ENCODE assay signal across 9 mouse cellular contexts in genomic region chr12:85094706-85095105, GRCm38 (mm10). TPM values are rescaled to one million over a fixed set of nuclear protein-coding genes. Genes with fewer than 3 reads are reported as not detected.
DNase-seq lines count a peak whose midpoint lies in the region; ATAC-seq lines count a peak whose summit lies in the region.
"Had no signal": no experiment of that assay in that cellular context is flagged by ENCODE, and none has a peak within 500 bp of the region (broad histone marks: within the 10 kb centered on the region; RNA-seq: fewer than 3 reads in every experiment).

No protein-coding gene starts in this region.

- H3K36me3 ChIP-seq in neural tube, embryonic 13.5 days: peaks cover 3% of the 10 kb centered on the region; the same call in 1 of the 2 replicates
- no peaks in the 10 kb centered on the region for H3K36me3 ChIP-seq in hindbrain, embryonic 16.5 days (ENCODE audit: control insufficient read depth, insufficient read depth, low read length)

- ATAC-seq in neural tube, embryonic 13.5 days (ENCODE audit: low read depth): no peak
- peak; percentile 48 for ATAC-seq in hindbrain, embryonic 16.5 days
- ATAC-seq in erythroblast, adult 5-6 weeks (replicated peaks; ENCODE audit: low FRiP score, poor library complexity, severe bottlenecking): no peak

- H3K27ac ChIP-seq in neural tube, embryonic 13.5 days (replicated peaks): 0 out of 2 replicates have a peak overlapping the region, but pooled peaks have one; percentile 38
- H3K27ac ChIP-seq in hindbrain, embryonic 16.5 days (ENCODE audit: low read depth, low read length): no peak overlapping the region

- peaks cover 20% of the 10 kb centered on the region for H3K4me1 ChIP-seq in neural tube, embryonic 13.5 days (replicated peaks)
- no peaks in the 10 kb centered on the region; the same call in 1 of the 2 replicates for H3K4me1 ChIP-seq in hindbrain, embryonic 16.5 days (ENCODE audit: control insufficient read depth, insufficient read depth, low read depth, low read length)

- no peak overlapping the region for H3K9ac ChIP-seq in neural tube, embryonic 13.5 days
- no peak overlapping the region for H3K9ac ChIP-seq in hindbrain, embryonic 16.5 days (ENCODE audit: low read depth, low read length)

- H3K27me3 ChIP-seq in neural tube, embryonic 13.5 days: no peaks in the 10 kb centered on the region
- H3K27me3 ChIP-seq in hindbrain, embryonic 16.5 days (replicated peaks; ENCODE audit: control insufficient read depth, insufficient read depth, low read length): no peaks in the 10 kb centered on the region

- H3K9me3 ChIP-seq in neural tube, embryonic 13.5 days: no peaks in the 10 kb centered on the region
- H3K9me3 ChIP-seq in hindbrain, embryonic 16.5 days (ENCODE audit: control insufficient read depth, low read length): no peaks in the 10 kb centered on the region
- H3K9me3 ChIP-seq: megakaryocyte, embryonic 14.5 days had no signal

- no peak overlapping the region for H3K4me3 ChIP-seq in neural tube, embryonic 13.5 days
- H3K4me3 ChIP-seq in hindbrain, embryonic 16.5 days (ENCODE audit: low read length): no peak overlapping the region

- 63% methylated on average over 10 of the region's 10 CpGs for WGBS in neural tube, embryonic 13.5 days
- 75% methylated on average over 10 of the region's 10 CpGs for WGBS in hindbrain, embryonic 16.5 days

- no peak overlapping the region for H3K4me2 ChIP-seq in neural tube, embryonic 13.5 days
- H3K4me2 ChIP-seq in hindbrain, embryonic 16.5 days (ENCODE audit: low read length): no peak overlapping the region

- DNase-seq in cerebellum, postnatal 10 days: peak; percentile 69 to 77
- no peak for DNase-seq in cerebellum, adult 11-12 months
- no peak for DNase-seq in neural tube, embryonic 10.5 days (ENCODE audit: extremely low spot score, low spot score)
- peak; percentile 67 for DNase-seq in testis, postnatal 14 days (ENCODE audit: low spot score)
- no peak for DNase-seq in natural killer cell, adult 2 months (ENCODE audit: low spot score in 2 of 2)

RNA-seq across cellular contexts. Expression of gene Prox2, which starts 15.9 kb away (rescaled TPM):
- 3.9 and 5.4 TPM in 2 replicates for polyA plus RNA-seq in neural tube, embryonic 13.5 days (2015; fragmentation: Nextera tagmentation; extraction: Ambion mirVana)
- 1.2 and 1.6 TPM in 2 replicates for polyA plus RNA-seq in hindbrain, embryonic 16.5 days (2015; fragmentation: Nextera tagmentation; extraction: Ambion mirVana)
- total RNA-seq in erythroblast, adult 5-6 weeks (2015; ENCODE audit: low replicate concordance): not detected in 2 replicates
- total RNA-seq in erythroblast, adult 5-6 weeks (2017; ENCODE audit: low replicate concordance): 1.3 and 3.1 TPM in 2 replicates

RNA-seq across cellular contexts. Expression of gene Dlst, which starts 15.9 kb away (rescaled TPM):
- 108 and 116 TPM in 2 replicates for polyA plus RNA-seq in neural tube, embryonic 13.5 days (2015; fragmentation: Nextera tagmentation; extraction: Ambion mirVana)
- polyA plus RNA-seq in hindbrain, embryonic 16.5 days (2015; fragmentation: Nextera tagmentation; extraction: Ambion mirVana): 122 and 129 TPM in 2 replicates
- 21.1 and 53.9 TPM in 2 replicates for total RNA-seq in erythroblast, adult 5-6 weeks (2015; ENCODE audit: low replicate concordance)
- total RNA-seq in erythroblast, adult 5-6 weeks (2017; ENCODE audit: low replicate concordance): 122 and 210 TPM in 2 replicates

RNA-seq across cellular contexts. Expression of gene Rps6kl1, which starts 56.4 kb away (rescaled TPM):
- polyA plus RNA-seq in neural tube, embryonic 13.5 days (2015; fragmentation: Nextera tagmentation; extraction: Ambion mirVana): 24.0 and 28.7 TPM in 2 replicates
- polyA plus RNA-seq in hindbrain, embryonic 16.5 days (2015; fragmentation: Nextera tagmentation; extraction: Ambion mirVana): 39.0 and 39.4 TPM in 2 replicates
- not detected in 2 replicates for total RNA-seq in erythroblast, adult 5-6 weeks (2015; ENCODE audit: low replicate concordance)
- total RNA-seq in erythroblast, adult 5-6 weeks (2017; ENCODE audit: low replicate concordance): not detected in 2 replicates

Comparison
In these comparisons a context has a peak if more than half of its experiments do, and no peak if none do; other contexts are left out.
1. DNase-seq: peak in cerebellum, postnatal 10 days (2 of 2) and testis, postnatal 14 days (single experiment); none in cerebellum, adult 11-12 months (single experiment), neural tube, embryonic 10.5 days (single experiment) and natural killer cell, adult 2 months (0 of 2).